Mouse (Mus musculus) urinary bladder, adult 18-20 months (tissue): ENCODE measurements around the gene Rnaseh2c.

Experiments used
- DNase-seq, 2 experiments: peaks; one replicate each; pipeline ENCODE4 v3.0.0; 2022; ENCODE audit warnings: low spot score in 2 of 2, mixed read lengths in 2 of 2

Rnaseh2c gene

DNA sequence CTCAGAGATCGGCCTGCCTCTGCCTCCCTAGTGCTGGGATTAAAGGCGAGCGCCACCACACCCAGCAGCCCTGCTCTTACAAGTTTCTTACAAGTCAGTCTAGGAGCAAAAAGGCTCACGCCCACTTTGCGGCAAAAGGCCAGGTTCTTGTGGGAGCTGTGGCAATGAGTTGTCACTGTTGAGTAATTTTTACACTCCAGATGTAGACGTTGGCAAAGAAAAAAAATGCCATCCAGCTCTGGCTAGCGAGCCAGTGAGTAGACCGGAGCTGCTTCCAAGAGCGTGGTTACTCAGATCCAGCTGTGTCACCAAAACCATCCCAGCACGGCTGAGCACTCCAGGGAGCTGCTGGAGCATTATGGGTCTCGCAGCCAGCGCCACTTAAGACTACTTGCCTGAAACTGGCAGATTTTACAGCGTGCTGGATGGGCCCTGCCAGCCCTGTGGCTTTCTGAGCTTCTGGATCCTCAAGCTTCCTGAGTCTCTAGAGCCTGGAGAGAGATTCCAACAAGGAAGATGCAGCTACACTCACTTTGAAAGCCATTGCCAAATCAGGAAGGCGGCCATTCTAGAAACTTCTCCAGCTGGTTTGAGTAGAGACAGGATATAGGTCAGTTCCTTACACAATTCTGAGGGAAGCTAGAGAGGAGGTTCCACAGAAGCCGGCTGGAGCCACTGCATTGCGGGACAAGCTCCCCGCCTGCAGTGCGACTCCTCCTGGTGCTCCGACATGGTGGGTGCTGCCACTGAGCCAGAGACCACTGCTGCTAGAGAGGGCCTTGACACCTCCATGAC lies 29.1 kb upstream of the Rnaseh2c start:
- DNase-seq = no peak

DNA sequence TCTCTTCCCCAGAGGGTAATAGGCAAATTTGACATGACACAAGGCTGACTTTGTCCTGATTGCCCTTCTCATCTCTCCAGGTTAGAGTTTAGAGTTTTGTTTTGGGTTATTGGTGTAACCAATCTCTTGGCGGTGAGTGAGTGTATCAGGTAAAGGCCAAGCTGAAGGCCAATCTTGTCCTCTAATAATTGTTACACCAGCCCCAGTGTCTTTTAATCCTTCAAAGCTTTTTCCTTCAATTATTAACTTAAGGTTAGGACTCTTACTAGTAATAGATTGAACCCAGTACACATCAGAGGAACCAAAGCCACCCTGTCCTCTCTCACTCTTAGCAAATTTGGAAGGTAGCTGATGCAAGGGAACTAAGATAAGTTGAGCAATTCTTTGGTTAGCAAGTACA lies 26.3 kb upstream of the Rnaseh2c start:
- no peak for DNase-seq

DNA sequence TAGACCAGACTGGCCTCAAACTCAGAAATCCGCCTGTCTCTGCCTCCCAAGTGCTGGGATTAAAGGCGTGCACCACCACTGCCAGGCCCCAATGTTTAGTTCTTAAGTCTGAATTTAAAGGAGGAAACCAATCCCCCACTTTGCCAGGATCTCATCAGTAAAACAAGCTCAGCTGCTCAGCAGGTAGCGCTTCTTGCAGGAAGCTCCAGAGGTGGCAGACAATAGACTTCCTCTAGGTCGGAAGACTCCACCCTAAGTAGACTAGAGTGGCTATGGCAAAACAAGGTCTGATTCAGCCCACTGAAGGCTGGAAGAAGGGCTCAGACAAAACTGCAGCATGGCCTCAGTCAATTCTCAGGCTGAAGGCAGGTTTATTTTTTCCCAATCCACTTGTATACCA lies 21.7 kb upstream of the Rnaseh2c start:
- DNase-seq = no peak

DNA sequence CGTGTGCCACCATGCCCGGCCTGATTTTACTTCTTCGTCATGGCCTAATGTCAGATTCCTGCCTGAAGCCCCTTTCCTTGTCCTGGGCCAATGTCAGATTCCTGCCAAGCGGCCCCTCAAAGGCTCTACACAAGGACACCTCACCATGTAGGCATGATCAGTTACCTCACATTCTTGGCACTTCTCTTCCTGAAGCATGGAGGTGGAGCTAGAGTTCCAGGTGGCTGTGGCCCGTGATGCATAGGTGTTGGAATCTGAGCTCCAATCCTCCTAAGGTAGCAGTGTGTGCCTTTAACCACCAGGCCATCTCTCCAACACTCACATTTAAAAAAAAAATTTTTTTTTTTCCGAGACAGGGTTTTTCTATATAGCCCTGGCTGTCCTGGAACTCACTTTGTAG lies 20.9 kb upstream of the Rnaseh2c start:
- no peak for DNase-seq

GRCm38 (mm10) chr19:5581995-5582394 lies 19.7 kb upstream of the Rnaseh2c start:
- DNase-seq = no peak

- DNase-seq = no peak
Measured at GRCm38 (mm10) chr19:5589159-5589558, 12.5 kb upstream of the Rnaseh2c start.

DNA sequence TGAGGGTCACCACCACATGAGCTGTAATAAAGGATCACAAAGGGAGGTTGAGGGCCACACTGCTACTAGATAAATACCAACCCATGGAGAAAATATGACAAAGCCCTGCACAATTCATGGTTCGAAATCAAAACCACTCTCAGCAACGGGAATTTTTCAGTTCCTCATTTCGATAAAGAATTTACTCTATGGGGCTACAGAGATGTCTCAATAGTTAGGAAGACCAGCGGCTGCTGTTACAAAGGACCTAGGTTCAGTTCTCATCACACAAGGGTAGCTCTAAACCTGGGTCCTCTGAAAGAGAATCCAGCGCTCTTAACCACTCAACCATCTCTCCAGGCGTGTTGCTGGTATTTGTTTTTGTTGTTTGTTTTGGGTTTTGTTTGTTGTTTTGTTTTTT lies 9.8 kb upstream of the Rnaseh2c start:
- DNase-seq = no peak

- no peak for DNase-seq
Measured at GRCm38 (mm10) chr19:5599224-5599623, 2.4 kb upstream of the Rnaseh2c start.

GRCm38 (mm10) chr19:5603664-5604063 lies 2.0 kb downstream of the Rnaseh2c start:
- DNase-seq = no peak

- DNase-seq = no peak
Measured at GRCm38 (mm10) chr19:5605126-5605525, 3.5 kb downstream of the Rnaseh2c start.

- no peak for DNase-seq
Measured at GRCm38 (mm10) chr19:5606196-5606595, 4.5 kb downstream of the Rnaseh2c start.

DNA sequence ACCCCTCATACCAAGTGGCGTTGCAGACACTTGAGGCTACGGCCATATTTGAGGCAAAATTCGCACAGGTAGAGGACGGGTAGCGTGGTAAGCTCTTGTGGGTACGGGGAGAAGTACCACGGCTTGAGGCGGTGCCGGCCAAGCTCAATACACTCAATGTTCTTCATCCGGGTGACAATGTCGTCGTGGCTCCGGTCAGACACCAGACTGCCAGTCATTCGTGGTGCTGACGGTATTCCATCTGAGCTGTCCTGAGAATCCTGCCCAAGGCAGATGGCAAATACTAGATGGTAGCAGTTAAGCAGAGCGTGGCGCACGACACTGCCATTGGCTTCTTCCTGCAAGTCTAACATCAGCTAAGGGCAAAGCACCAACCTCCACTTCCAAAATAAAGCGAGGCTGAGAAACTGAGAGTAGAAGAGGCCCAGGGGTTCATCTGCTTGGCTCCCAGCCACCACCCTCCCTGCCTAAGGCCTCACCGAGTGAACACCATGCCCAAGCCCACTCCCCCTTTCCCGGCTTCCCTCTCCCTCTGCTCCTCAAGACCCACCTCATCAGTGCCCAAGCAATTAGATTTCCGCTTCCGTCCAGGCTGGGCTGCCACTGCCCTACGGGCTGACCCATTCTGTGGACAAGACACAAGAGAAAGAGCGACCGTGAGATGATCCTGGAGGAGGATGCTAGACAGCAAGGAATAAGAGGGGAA lies 6.2 kb downstream of the Rnaseh2c start:
- DNase-seq = no peak

- no peak for DNase-seq
Measured at GRCm38 (mm10) chr19:5608707-5609106, 7.0 kb downstream of the Rnaseh2c start.

DNA sequence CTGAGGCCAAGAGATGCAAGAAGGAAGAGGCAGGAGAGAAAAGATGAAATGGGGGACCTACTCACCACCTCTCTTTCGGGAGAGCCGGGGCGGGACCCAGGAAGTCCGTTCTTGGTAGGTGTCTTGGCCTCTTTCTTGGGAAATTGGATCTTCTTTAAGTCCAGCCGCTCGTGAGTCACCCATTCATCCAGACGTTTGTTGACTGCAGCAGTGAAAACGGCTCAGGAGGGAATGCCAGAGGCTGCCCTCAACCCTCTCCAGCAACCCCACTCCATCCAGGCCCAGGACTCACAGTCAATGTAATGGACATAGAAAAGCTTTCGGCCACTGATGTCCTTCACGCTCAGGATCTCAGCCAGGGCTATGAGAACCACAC lies 7.5 kb downstream of the Rnaseh2c start:
- DNase-seq = no peak

DNA sequence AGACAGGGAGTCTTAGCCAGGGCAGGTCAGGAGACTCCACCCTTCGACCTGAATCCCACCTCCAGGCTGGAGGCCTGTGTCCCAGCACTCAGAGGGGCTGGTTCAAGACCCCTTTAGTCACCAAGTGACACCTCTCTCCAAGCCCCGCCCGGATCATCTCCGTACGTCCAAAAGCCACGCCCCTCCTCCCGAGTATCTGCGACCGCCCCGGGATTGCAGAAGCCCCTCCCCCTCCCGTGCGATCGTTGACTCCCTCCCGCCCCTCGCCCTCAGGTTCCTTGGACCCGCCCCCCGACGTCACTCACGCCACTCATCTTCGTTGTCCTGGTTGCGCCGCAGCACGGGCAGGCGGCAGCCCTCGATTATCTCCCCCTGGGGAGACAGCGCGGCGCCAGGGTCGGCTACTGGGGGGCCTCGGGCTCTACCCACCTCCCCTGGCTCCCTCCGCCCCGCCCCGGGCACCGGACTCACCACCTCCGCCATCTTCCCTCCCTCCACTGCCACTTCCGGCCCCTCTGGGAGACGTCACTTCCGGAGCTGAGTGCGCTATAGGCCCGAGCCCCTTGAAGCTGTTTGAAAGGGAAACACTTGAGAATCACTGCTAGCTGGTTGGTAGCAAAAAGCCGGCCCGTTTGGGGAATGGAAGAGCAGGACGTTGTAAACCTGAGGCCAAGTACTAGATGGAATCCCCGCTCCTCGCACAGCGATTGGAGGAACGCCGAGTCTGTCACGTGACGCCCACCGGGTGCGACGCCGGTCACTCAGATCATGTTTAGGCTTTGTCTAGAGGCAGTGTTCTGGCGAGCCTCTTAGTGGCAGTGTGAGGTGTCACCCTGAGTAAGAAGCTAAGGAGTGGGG lies 8.1 kb downstream of the Rnaseh2c start, which contains the start of gene Kat5:
Gene Kat5 (minus strand): TSS at position 691 of the 858 bp plus-strand sequence.
- DNase-seq = peak; percentile 89 to 97

DNA sequence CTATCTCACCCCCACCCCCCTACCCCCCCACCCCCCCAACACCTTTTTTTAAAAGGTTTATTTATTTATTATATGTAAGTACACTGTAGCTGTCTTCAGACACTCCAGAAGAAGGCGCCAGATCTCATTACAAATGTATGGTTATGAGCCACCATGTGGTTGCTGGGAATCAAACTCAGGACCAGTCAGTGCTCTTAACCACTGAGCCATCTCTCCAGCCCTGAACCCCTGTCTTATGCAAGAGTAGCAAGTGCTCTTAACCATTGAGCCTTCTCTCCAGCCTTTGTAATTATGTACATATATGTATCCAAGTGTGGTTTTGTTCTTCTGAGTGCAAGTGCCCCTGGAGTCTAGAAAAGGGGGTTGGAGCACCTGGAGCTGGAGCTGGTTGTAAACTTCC lies 10.3 kb downstream of the Rnaseh2c start:
- no peak for DNase-seq

DNA sequence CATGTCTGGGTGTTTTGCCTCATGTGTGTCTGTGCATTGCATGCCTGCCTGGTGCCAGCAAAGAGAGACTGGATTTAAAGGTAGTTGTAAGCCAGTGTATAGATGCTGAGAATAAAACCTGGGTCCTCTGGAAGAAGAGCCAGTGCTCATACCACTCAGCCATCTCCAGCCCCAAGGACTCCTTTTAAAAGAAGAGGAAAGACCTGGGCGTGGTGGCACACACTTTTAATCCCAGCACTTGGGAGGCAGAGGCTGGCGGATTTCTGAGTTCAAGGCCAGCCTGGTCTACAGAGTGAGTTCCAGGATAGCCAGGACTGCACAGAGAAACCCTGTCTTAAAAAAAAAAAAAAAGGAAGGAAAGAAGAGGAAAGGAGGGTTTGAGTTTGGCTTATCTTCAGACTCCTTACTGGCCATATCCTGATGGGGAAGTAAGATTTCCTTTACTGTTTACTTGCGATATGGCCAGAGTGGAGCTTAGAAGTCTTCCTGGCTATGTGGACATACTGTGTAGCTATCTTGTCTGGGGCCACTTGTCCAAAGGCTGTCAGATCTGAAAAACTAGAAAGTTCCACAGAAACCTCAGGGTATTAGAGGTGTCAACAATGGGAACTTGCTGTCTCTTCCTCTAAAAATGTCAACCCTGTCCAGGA lies 11.2 kb downstream of the Rnaseh2c start:
- DNase-seq = no peak

DNA sequence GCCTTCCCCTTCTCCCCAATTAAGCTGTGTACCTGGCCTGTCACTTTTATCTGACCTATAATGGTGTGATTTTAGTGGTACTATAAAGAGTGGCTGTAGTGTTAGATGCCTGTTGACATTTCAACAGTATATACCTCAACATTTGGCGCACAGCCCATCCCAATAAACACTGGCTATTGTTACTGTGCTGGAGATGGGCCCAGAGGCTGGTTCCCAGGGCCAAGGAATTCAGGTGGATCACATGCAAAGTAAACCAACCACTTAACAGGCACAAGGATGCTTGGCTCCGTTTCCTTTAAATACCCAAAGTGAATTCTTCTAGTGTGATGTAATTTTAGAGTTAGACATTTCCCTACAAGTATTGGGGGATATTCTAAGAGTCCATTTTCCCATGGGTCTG lies 13.3 kb downstream of the Rnaseh2c start:
- DNase-seq = no peak

DNA sequence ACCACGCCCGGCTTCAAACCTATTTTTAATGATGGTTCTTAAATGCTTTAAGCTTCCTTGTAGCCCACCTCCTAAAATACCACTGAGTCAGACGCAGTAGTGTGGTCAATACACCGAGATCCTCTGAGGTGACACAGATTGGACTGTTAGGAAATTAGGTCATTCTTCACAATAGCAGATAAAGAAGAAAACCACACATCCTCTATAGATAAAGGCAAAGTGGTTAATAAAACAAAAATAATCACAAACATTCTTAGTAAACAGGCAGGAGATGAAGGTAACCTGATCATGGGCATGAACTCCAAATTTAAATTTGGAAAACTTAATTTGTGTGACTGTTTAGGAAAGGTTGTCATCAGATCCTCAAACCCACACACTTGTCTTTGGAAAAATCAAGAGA lies 18.3 kb downstream of the Rnaseh2c start:
- DNase-seq = no peak

GRCm38 (mm10) chr19:5621884-5622283 lies 20.2 kb downstream of the Rnaseh2c start:
- no peak for DNase-seq

GRCm38 (mm10) chr19:5625311-5625710 lies 23.6 kb downstream of the Rnaseh2c start:
- no peak for DNase-seq

DNA sequence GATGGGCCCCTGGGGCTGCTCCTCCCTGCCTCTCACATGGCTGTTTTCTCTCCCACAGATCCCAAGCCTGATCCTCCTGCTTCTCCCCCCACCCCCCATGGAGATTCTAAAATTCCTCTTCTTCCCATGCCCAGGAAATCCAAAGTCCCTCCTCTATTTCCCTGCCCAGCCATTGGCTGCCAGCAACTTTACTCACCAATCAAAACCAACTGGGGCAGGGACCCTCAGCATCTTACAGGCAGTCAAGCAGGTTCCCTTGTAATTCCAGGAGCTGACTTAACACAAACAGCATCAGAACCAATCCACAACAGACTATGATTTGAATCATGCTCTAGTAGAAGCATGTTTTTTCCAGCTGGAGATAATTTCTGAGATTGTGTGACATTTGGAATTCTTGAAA lies 28.2 kb downstream of the Rnaseh2c start:
- no peak for DNase-seq
